Mouse (Mus musculus): ENCODE measurements around the gene 2310034G01Rik. TPM values are rescaled to one million over a fixed set of nuclear protein-coding genes. Genes with fewer than 3 reads are reported as not detected.

2310034G01Rik gene
- total and polyA plus RNA-seq, 3 experiments: 0.50 to 0.95 TPM; not detected in 1

- no peak overlapping the region for H3K9ac ChIP-seq (ENCODE audit: control insufficient read depth, low read depth, low read length, poor library complexity, severe bottlenecking)
Observed at GRCm38 (mm10) chr19:46312566-46312965, 37.5 kb downstream of the 2310034G01Rik start.

GRCm38 (mm10) chr19:46311341-46311740 lies 38.8 kb downstream of the 2310034G01Rik start:
- Histone ChIP-seq H3K4me3 (ENCODE audit: control insufficient read depth in 1 of 2, insufficient read depth in 1 of 2, low read depth in 2 of 2, low read length in 2 of 2) (no peak overlapping the region), H3K9me3 (replicated peaks; ENCODE audit: insufficient read depth, low read length) (no peaks in the 10 kb centered on the region), H3K9ac (ENCODE audit: control insufficient read depth, low read depth, low read length, poor library complexity, severe bottlenecking) (no peak overlapping the region), H3K4me1 (ENCODE audit: control insufficient read depth in 1 of 2, insufficient read depth in 2 of 2, low read length in 2 of 2) (peaks cover 14 to 25% of the 10 kb centered on the region in 2 experiments), H3K27ac (ENCODE audit: control insufficient read depth, low read depth, low read length) (no peak overlapping the region), H3K79me2 (ENCODE audit: control insufficient read depth, insufficient read depth, low read length, poor library complexity) (no peaks in the 10 kb centered on the region), H3K27me3 (ENCODE audit: control insufficient read depth in 1 of 2, insufficient read depth in 2 of 2, low read length in 2 of 2) (no peaks in the 10 kb centered on the region), H3K36me3 (ENCODE audit: control insufficient read depth in 1 of 2, insufficient read depth in 2 of 2, low read length in 2 of 2) (peaks cover 0 to 16% of the 10 kb centered on the region in 2 experiments; a peak in 2 of 4 replicates)
- TF ChIP-seq CHD2 (IDR thresholded peaks at IDR 0.05; ENCODE audit: low read length) (no peak), MAX (IDR thresholded peaks at IDR 0.05; ENCODE audit: low read length) (no peak), RCOR1 (IDR thresholded peaks at IDR 0.05; ENCODE audit: low read depth, low read length) (no peak), SIN3A (IDR thresholded peaks at IDR 0.05; ENCODE audit: low read length) (no peak), NELFE (IDR thresholded peaks at IDR 0.05; ENCODE audit: low read depth, low read length) (no peak), MXI1 (IDR thresholded peaks at IDR 0.05; ENCODE audit: low read depth, low read length) (no peak)
- no peak for DNase-seq (ENCODE audit: low read depth, low spot score)

More at GRCm38 (mm10) chr19:46312566-46312965, 37.5 kb downstream of the 2310034G01Rik start:
- no peak for DNase-seq (ENCODE audit: low read depth, low spot score)
- Histone ChIP-seq H3K79me2 (ENCODE audit: control insufficient read depth, insufficient read depth, low read length, poor library complexity) (no peaks in the 10 kb centered on the region), H3K27ac (ENCODE audit: control insufficient read depth, low read depth, low read length) (no peak overlapping the region), H3K4me1 (ENCODE audit: control insufficient read depth in 1 of 2, insufficient read depth in 2 of 2, low read length in 2 of 2) (peaks cover 14 to 30% of the 10 kb centered on the region in 2 experiments), H3K27me3 (ENCODE audit: control insufficient read depth in 1 of 2, insufficient read depth in 2 of 2, low read length in 2 of 2) (no peaks in the 10 kb centered on the region), H3K36me3 (ENCODE audit: control insufficient read depth in 1 of 2, insufficient read depth in 2 of 2, low read length in 2 of 2) (peaks cover 0 to 16% of the 10 kb centered on the region in 2 experiments; a peak in 2 of 4 replicates), H3K9me3 (replicated peaks; ENCODE audit: insufficient read depth, low read length) (no peaks in the 10 kb centered on the region), H3K4me3 (ENCODE audit: control insufficient read depth in 1 of 2, insufficient read depth in 1 of 2, low read depth in 2 of 2, low read length in 2 of 2) (no peak overlapping the region)
- TF ChIP-seq CHD2 (IDR thresholded peaks at IDR 0.05; ENCODE audit: low read length) (no peak), ZKSCAN1 (IDR thresholded peaks at IDR 0.05; ENCODE audit: low read depth, low read length) (no peak), UBTF (IDR thresholded peaks at IDR 0.05; ENCODE audit: borderline replicate concordance, insufficient read depth, low read depth, low read length) (no peak), ETS1 (IDR thresholded peaks at IDR 0.05; ENCODE audit: low read depth, low read length) (no peak), RCOR1 (IDR thresholded peaks at IDR 0.05; ENCODE audit: low read depth, low read length) (no peak), POLR2AphosphoS2 (IDR thresholded peaks at IDR 0.05; ENCODE audit: low read length) (no peak), TBP (IDR thresholded peaks at IDR 0.05; ENCODE audit: low read depth, low read length) (no peak), EP300 (IDR thresholded peaks at IDR 0.05; ENCODE audit: low read depth in 1 of 2, low read length in 2 of 2) (no peak), MYC (IDR thresholded peaks at IDR 0.05; ENCODE audit: low read depth, low read length) (no peak), E2F4 (IDR thresholded peaks at IDR 0.05; ENCODE audit: borderline replicate concordance, low read depth, low read length) (no peak), KAT2A (conservative IDR thresholded peaks at IDR 0.05; ENCODE audit: low read depth, low read length) (no peak), ZMIZ1 (IDR thresholded peaks at IDR 0.05; ENCODE audit: low read depth, low read length) (no peak), MAFK (IDR thresholded peaks at IDR 0.05; ENCODE audit: borderline replicate concordance, low read depth, low read length) (no peak), MYB (IDR thresholded peaks at IDR 0.05; ENCODE audit: low read depth, low read length) (no peak)

Measured in MEL (cell line).